Mouse (Mus musculus) Muller cell, postnatal 12 days (primary cell): ENCODE data around the gene Gm42906.

ENCODE experiments used
- DNase-seq: peaks from one replicate; pipeline ENCODE4 v3.0.0-alpha.2; 2015; ENCODE audit errors: inconsistent ontology term

The Gm42906 gene

DNA sequence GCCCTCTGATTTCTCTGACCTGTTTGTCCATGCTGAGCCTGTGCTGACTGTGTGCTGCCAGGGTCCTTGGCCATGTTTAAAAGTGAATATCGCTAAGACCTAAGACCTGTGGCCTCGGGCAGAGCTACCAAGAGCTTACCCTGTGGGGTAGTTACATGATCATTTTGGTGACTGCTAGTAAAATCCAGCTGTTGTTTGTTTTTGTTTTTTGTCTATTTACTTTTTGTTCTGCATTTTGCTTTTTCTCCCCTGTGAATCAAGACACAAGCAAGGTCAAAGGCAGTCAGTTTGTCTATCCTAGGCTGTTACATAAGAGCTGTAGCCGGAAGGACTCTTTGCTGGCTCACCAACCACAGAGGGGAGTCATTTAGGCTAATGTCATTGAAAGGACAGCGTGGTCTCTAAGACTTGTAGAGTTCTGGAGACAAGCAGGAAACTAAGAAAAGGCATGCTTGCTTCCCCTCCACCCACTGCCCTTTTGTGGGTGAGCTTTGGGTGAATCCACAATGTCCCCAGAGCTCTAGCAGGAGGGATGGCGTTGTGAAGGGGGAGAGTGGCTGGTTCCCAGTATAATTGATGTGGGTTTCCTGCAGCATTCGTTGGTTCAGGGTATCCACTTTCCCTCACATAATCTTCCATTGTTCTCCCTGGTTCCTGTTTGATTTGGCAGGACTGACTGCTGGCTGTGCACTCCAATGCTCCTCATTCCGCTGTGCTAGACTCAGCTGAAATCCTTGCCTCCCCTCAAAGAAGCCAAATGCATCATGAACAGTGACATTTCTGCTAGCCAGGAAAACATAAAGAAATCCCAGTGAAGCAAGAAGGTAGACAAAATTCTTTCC is 33.9 kb downstream of the Gm42906 start:
- peak; percentile 93 for DNase-seq

- DNase-seq: no peak
Observed at GRCm38 (mm10) chr5:151389827-151390226, 38.1 kb downstream of the Gm42906 start.

GRCm38 (mm10) chr5:151379896-151380295 is 48.1 kb downstream of the Gm42906 start:
- no peak for DNase-seq

DNA sequence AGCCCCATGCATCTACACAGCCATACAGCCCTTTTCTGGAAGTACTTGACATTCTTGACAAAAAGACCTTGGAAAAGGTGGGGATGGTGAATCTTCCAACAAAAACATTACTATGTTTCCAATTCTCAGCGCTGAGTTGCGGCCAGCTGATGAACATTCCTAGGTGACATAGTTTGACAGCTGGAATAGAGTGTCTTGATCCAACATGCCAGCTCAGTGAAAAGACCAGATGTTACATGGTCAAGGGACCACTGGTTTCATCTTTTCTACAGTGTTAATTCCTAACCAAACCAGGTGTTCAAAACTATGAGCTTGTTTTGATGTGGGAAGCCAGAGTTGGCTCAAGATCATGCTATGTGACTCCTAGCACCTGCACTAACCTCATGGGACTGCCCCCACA is 48.8 kb downstream of the Gm42906 start:
- DNase-seq: no peak

- no peak for DNase-seq
Observed at GRCm38 (mm10) chr5:151376931-151377330, 51.0 kb downstream of the Gm42906 start.

DNA sequence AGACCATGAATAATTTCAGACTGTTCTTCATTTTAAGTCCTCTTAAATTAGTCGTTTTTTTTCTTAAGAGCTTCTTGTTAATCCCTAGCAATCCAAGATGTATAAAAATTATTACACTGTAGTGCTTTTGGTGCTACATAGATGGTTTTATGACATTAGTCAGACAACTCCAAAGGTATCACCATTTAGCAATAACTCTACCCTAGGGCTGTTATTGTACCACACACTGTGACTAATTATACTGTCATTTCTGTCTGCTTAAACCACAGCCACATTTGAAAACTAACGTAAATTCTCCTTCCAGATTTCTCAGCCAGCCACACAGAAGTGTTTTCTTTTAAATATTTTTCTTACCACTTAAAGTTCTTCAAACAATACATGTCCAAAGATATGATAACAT is 53.1 kb downstream of the Gm42906 start:
- no peak for DNase-seq

GRCm38 (mm10) chr5:151371130-151371529 is 56.8 kb downstream of the Gm42906 start:
- no peak for DNase-seq

DNA sequence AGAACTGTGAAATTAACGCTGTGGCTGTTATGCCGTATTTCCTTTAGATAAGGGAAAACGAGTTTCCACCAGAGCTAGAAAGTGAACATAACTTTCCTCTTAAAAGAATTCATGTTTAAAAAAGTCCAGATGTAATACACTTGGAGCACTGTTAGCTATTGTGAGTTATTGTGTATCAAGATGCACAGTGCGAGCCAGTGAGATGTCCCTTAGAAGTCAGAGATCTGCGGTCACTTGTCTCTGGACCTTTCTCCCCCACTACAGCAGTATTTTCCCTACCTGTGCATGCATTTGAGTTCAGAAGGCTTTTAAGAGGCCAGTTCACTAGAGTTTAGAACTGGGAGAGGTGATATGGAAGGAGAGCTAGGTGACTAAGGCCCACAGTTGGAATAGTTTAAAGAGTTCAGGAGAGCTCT is 58.6 kb downstream of the Gm42906 start:
- DNase-seq: no peak

GRCm38 (mm10) chr5:151368395-151369190 is 59.4 kb downstream of the Gm42906 start:
- peak; percentile 100 for DNase-seq

GRCm38 (mm10) chr5:151367881-151368394 is 60.0 kb downstream of the Gm42906 start:
- no peak for DNase-seq

GRCm38 (mm10) chr5:151367317-151367716 is 60.6 kb downstream of the Gm42906 start:
- DNase-seq: no peak

- DNase-seq: no peak
Observed at GRCm38 (mm10) chr5:151363343-151364000, 64.5 kb downstream of the Gm42906 start.

GRCm38 (mm10) chr5:151349616-151350015 is 78.3 kb downstream of the Gm42906 start:
- no peak for DNase-seq

GRCm38 (mm10) chr5:151348418-151348817 is 79.5 kb downstream of the Gm42906 start:
- no peak for DNase-seq

DNA sequence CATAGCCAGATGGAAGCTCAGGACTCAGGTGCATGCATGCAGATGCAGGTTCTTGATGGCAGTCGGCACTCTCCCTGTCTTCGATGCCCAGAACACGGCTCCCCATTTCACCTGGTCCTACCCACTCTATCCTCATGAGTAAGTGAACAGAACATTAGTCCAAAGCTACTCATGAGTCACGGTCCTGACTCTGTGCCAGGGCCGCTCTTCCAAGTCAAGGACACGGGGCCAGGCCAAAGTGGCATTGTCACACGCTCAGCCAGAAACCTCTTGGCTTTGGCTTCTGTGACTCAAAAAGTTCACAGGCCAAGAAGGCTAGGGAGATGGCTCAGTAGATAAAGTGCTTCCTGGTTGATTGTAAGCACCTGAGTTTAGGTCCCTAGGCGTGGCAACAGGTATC is 81.3 kb downstream of the Gm42906 start:
- peak; percentile 70 for DNase-seq

DNA sequence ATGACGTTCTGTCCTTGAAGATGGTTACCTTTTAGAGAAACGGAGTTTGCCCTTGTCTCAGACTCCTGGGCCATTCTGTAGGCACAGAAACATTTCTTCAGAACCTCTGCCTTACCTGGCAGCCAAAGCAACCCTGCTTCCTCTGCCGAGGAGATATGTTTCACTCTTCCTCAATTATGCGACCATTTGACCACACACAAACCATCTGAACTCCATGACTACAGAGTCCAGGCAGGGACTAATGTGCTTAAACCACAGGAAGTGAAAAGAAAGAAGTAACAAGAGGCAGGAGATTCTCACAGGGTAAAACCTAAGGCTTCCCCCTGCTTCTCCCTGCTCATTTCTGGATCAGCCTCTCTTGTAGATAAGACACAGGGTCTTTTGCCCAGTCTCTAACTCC is 83.2 kb downstream of the Gm42906 start:
- DNase-seq: no peak

DNA sequence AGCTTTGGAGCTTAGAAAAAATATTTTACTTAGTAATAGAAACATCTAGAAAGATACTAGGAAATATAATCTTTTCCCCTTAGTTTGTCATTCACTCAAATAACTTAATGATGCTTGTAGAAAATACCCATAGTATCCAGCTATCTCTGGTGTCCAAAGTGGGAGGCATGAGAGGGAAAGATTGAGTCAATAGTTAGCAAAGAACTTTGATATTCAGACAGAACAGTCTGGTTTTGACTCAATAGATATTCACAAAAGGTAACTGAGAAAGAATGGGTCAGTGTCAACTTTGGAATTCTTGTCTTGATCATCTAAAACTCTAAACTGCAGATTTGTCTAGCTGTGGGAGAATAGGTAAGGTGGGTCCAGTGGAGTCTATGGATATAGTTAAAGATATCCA is 94.3 kb downstream of the Gm42906 start:
- no peak for DNase-seq

DNA sequence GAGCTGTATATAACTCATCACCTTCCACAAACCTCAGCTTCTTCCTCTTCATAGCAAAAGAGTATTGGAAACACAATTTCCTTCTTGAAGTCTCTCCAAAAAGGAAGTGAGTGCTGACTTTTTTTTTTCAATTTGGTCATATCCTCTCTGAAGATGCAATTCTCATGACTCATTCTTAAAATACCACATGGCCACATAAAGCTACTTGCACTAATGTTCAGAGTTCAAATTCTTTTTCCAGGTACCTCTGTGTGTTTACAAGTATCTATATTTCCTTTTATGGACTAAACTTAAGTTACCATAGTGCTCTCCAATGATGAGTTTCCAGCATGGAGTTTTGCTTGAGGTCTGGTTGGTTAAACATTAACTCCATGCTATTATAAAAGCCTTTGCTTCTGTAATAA is 94.8 kb downstream of the Gm42906 start:
- DNase-seq: no peak

- peak; percentile 80 for DNase-seq
Observed at GRCm38 (mm10) chr5:151315804-151316597, 112.0 kb downstream of the Gm42906 start.

- DNase-seq: no peak
Observed at GRCm38 (mm10) chr5:151300286-151300685, 127.7 kb downstream of the Gm42906 start.

- peak; percentile 4 for DNase-seq
Observed at GRCm38 (mm10) chr5:151299576-151299975, 128.4 kb downstream of the Gm42906 start.
